Mouse (Mus musculus) CH12.LX (cell line): ENCODE measurements around the gene Syt11.

Source experiments
- CHD1 ChIP-seq: IDR thresholded peaks from 2 replicates; pipeline ENCODE4 v1.6.1; 2012; ENCODE audit warnings: low read depth, low read length, improper control_type of control experiment, inconsistent platforms
- CTCF ChIP-seq, 2 experiments: IDR thresholded peaks in 1 of 2; conservative IDR thresholded peaks in 1 of 2; 2 replicates each; pipeline ENCODE4 v1.5.1; 2011 to 2012; ENCODE audit warnings: low read depth in 2 of 2, low read length in 2 of 2, improper control_type of control experiment in 1 of 2, inconsistent platforms in 1 of 2, mild to moderate bottlenecking in 1 of 2, moderate library complexity in 1 of 2
- ELF1 ChIP-seq: IDR thresholded peaks from 2 replicates; pipeline ENCODE4 v1.6.1; 2014; ENCODE audit warnings: low read depth, mild to moderate bottlenecking, inconsistent platforms, low read length, improper control_type of control experiment
- EP300 ChIP-seq: IDR thresholded peaks from 2 replicates; pipeline ENCODE4 v1.6.1; 2011; ENCODE audit warnings: low read length, improper control_type of control experiment
- HCFC1 ChIP-seq: IDR thresholded peaks from 2 replicates; pipeline ENCODE4 v1.6.1; 2012; ENCODE audit warnings: low read depth, mild to moderate bottlenecking, inconsistent platforms, low read length, improper control_type of control experiment
- JUND ChIP-seq: conservative IDR thresholded peaks from 2 replicates; pipeline ENCODE4 v1.6.1; 2011; ENCODE audit warnings: low read depth, low read length, improper control_type of control experiment
- NRF1 ChIP-seq: IDR thresholded peaks from 2 replicates; pipeline ENCODE4 v1.6.1; 2014; ENCODE audit warnings: low read depth, mild to moderate bottlenecking, inconsistent platforms, low read length, improper control_type of control experiment, moderate library complexity
- RAD21 ChIP-seq: IDR thresholded peaks from 2 replicates; pipeline ENCODE4 v1.6.1; 2011; ENCODE audit warnings: low read depth, mild to moderate bottlenecking, low read length, improper control_type of control experiment, moderate library complexity
- SIN3A ChIP-seq: IDR thresholded peaks from 2 replicates; pipeline ENCODE4 v1.6.1; 2012; ENCODE audit warnings: low read length, improper control_type of control experiment, inconsistent platforms
- SMC3 ChIP-seq: IDR thresholded peaks from 2 replicates; pipeline ENCODE4 v1.6.1; 2011; ENCODE audit warnings: low read depth, low read length, improper control_type of control experiment
- TCF12 ChIP-seq: IDR thresholded peaks from 2 replicates; pipeline ENCODE4 v1.6.1; 2014; ENCODE audit warnings: low read depth, mild to moderate bottlenecking, inconsistent platforms, low read length, improper control_type of control experiment

GRCm38 (mm10) chr3:88738641-88739040 lies 36.3 kb downstream of the Syt11 start:
- TF ChIP-seq SIN3A (0 out of 2 replicates have a peak, but pooled peaks have one; percentile 21), EP300 (no peak), RAD21 (peak; percentile 84), JUND (no peak), CTCF (conservative IDR thresholded peaks at IDR 0.05 in 1 of 2, IDR thresholded peaks at IDR 0.05 in 1 of 2; ENCODE audit: low read depth in 2 of 2, low read length in 2 of 2) (peak; percentile 75 to 90; a peak in 3 of 4 replicates), CHD1 (no peak), SMC3 (peak; percentile 85), HCFC1 (no peak), TCF12 (no peak), ELF1 (no peak), NRF1 (no peak)
